Mouse (Mus musculus) layer of hippocampus, adult 2 months (tissue): ENCODE measurements around the gene Chst13. TPM values are rescaled to one million over a fixed set of nuclear protein-coding genes. Genes with fewer than 3 reads are reported as not detected.

Experiments used
- DNase-seq, 2 experiments: peaks; one replicate each; pipeline ENCODE4 v3.0.0; 2022; ENCODE audit warnings: low spot score in 2 of 2
- H3K27ac ChIP-seq: fragments of 200-600 bp; 2 replicates; pipeline ENCODE4 v1.8.1; 2022
- H3K4me3 ChIP-seq: fragments of 200-600 bp; 2 replicates; pipeline ENCODE4 v1.8.1; 2022; ENCODE audit warnings: mild to moderate bottlenecking
- CTCF ChIP-seq: fragments of 200-600 bp; conservative IDR thresholded peaks from 2 replicates; pipeline ENCODE4 v1.8.1; 2022; ENCODE audit warnings: antibody characterized with exemption, mild to moderate bottlenecking, moderate library complexity
- total RNA-seq, 2 experiments: library from RNA; stranded (reverse); gene quantifications; 2 replicates each; pipeline ENCODE4 v1.2.3; 2021

Gene Chst13
- total RNA-seq, 2 experiments from 2014 or later = not detected

DNA sequence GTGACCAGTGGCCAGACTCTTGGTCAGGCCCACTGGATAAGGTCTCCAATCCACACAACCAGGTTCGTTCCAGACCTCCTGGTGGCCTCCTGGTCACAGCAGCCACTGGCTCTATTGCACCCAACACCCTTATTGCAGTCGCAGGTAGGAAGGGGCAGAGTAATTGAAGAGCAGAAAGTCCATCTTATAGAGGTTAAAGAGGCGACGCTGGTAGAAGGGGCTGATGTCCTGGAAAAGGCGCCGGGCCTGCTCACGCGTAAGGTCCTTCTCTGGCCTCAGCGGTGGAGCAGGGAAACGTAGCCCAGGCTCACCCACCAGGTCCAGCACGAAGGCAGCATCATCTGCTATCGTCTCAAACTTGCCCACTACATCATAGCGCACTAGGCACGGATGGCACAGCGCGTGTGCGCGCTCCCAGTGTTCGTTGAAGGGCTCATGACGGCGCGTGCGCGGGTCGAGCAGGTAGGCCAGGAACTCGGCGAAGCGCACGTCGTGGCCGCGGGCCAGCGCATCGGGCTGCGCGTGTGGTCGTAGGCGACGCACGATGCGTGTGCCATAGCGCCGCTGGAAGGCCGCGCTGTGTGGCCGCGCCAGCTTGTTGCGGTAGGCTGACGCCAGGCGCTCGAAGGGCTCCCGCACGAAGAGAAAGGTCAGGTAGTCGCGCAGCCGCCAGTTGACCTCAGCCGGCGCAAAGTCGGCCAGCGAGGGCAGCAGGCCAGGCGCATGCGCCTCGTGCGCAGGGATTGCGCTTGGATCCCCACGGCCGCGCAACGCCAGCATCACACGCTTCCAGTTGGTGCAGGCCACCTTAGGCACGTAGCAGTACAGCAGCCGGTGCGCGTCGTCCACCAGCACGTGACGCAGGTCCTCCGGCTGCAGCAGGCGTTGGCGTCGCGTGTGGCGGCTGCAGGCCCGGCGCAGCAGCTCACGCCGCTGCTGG, 15.9 kb downstream of the Chst13 start:
- H3K27ac ChIP-seq = no peak overlapping the region
- TF ChIP-seq CTCF = no peak
- DNase-seq = no peak
- no peak overlapping the region for H3K4me3 ChIP-seq

GRCm38 (mm10) chr6:90306315-90306975, 18.5 kb downstream of the Chst13 start:
- no peak for DNase-seq
- no peak for TF ChIP-seq CTCF
- H3K27ac ChIP-seq = no peak overlapping the region

GRCm38 (mm10) chr6:90300919-90301318, 24.1 kb downstream of the Chst13 start, which contains the start of gene BC048671:
BC048671 (plus strand) TSS chr6:90301219.
- Histone ChIP-seq H3K4me3 (no peak within 1 kb of the TSS), H3K27ac (no peak within 1 kb of the TSS)
- TF ChIP-seq CTCF = no peak
- DNase-seq = no peak

More at GRCm38 (mm10) chr6:90306315-90306975, 18.5 kb downstream of the Chst13 start:
- no peak overlapping the region for H3K4me3 ChIP-seq

- Histone ChIP-seq H3K4me3 (no peak overlapping the region), H3K27ac (no peak overlapping the region)
- peak; percentile 71 for TF ChIP-seq CTCF
- peak in 1 of 2 experiments; percentile 20 for DNase-seq
Measured at GRCm38 (mm10) chr6:90288265-90288664, 36.7 kb downstream of the Chst13 start.

Other genes starting within 250 kb of the Chst13 start
- not detected for gene Vmn1r49, start 246.7 kb downstream of the Chst13 start, total RNA-seq
- not detected for gene Vmn1r50, start 223.8 kb downstream of the Chst13 start, total RNA-seq
- not detected for gene Vmn1r51, start 202.6 kb downstream of the Chst13 start, total RNA-seq
- gene Vmn1r52, start 150.4 kb downstream of the Chst13 start, total RNA-seq = not detected
- gene V1ra8, start 122.4 kb downstream of the Chst13 start, total RNA-seq = not detected
- not detected for gene Vmn1r53, start 100.7 kb downstream of the Chst13 start, total RNA-seq
- not detected for gene Vmn1r54, start 78.9 kb downstream of the Chst13 start, total RNA-seq
- gene BC048671, start 24.0 kb downstream of the Chst13 start, total RNA-seq = not detected
- gene Uroc1, start 8.1 kb upstream of the Chst13 start, total RNA-seq = not detected
- 10 to 100 TPM; 29.5 to 29.9 TPM for gene Zxdc, start 44.3 kb upstream of the Chst13 start, total RNA-seq
- gene Cfap100, start 103.6 kb upstream of the Chst13 start, total RNA-seq = 10 to 100 TPM; 16.3 to 18.7 TPM
- gene Klf15, start 137.4 kb upstream of the Chst13 start, total RNA-seq = 10 to 100 TPM; 29.9 to 33.8 TPM
- 10 to 100 TPM; 39.3 to 45.2 TPM for gene Aldh1l1, start 161.2 kb upstream of the Chst13 start, total RNA-seq